Mouse (Mus musculus): ENCODE data around the gene Cic. TPM values are rescaled to one million over a fixed set of nuclear protein-coding genes. Genes with fewer than 3 reads are reported as not detected.

Cic gene
- polyA plus RNA-seq (2015; fragmentation: Nextera tagmentation; extraction: Ambion mirVana) = 42.2 and 48.0 TPM in 2 replicates

GRCm38 (mm10) chr7:25267301-25267750 is at the start of gene Cic:
Gene Cic (plus strand): TSS chr7:25267704.
- H3K27me3 ChIP-seq (replicated peaks; ENCODE audit: control insufficient read depth, insufficient read depth, low read length) = no peaks in the 10 kb centered on the region
- no peaks in the 10 kb centered on the region for H3K9me3 ChIP-seq (ENCODE audit: control insufficient read depth, low read length)
- peak within 1 kb of the TSS; percentile 84 for H3K4me3 ChIP-seq (replicated peaks; ENCODE audit: low read length)
- H3K4me1 ChIP-seq (replicated peaks; ENCODE audit: control insufficient read depth, insufficient read depth, low read length) = peaks cover 20% of the 10 kb centered on the region
- WGBS = under 1% methylated on average over 29 of the region's 29 CpGs
- peak within 1 kb of the TSS; percentile 79 for H3K4me2 ChIP-seq (ENCODE audit: low read length)
- H3K27ac ChIP-seq (ENCODE audit: low read length) = peak within 1 kb of the TSS; percentile 90
- H3K36me3 ChIP-seq (ENCODE audit: control insufficient read depth, insufficient read depth) = peaks cover 4% of the 10 kb centered on the region; the same call in 1 of the 2 replicates
- H3K9ac ChIP-seq (replicated peaks; ENCODE audit: low read depth, low read length) = peak within 1 kb of the TSS; percentile 76
- ATAC-seq = peak; percentile 83

- H3K27me3 ChIP-seq (replicated peaks; ENCODE audit: control insufficient read depth, insufficient read depth, low read length) = no peaks in the 10 kb centered on the region
- H3K9ac ChIP-seq (replicated peaks; ENCODE audit: low read depth, low read length) = peak overlapping the region; percentile 72
- H3K36me3 ChIP-seq (ENCODE audit: control insufficient read depth, insufficient read depth) = no peaks in the 10 kb centered on the region
- WGBS = under 1% methylated on average over 53 of the region's 53 CpGs
- H3K27ac ChIP-seq (ENCODE audit: low read length) = 0 out of 2 replicates have a peak overlapping the region, but pooled peaks have one; percentile 30
- no peak for ATAC-seq
- H3K4me2 ChIP-seq (ENCODE audit: low read length) = peak overlapping the region; percentile 92
- H3K4me1 ChIP-seq (replicated peaks; ENCODE audit: control insufficient read depth, insufficient read depth, low read length) = peaks cover 37% of the 10 kb centered on the region
- H3K9me3 ChIP-seq (ENCODE audit: control insufficient read depth, low read length) = no peaks in the 10 kb centered on the region
- peak overlapping the region; percentile 79 for H3K4me3 ChIP-seq (replicated peaks; ENCODE audit: low read length)
Measured at GRCm38 (mm10) chr7:25218705-25219415, 48.6 kb upstream of the Cic start.

- H3K4me3 ChIP-seq (replicated peaks; ENCODE audit: low read length) = peak overlapping the region; percentile 79
- H3K27me3 ChIP-seq (replicated peaks; ENCODE audit: control insufficient read depth, insufficient read depth, low read length) = no peaks in the 10 kb centered on the region
- H3K4me2 ChIP-seq (ENCODE audit: low read length) = peak overlapping the region; percentile 92
- ATAC-seq = peak; percentile 2; the same call in 1 of the 2 replicates
- H3K36me3 ChIP-seq (ENCODE audit: control insufficient read depth, insufficient read depth) = 0 out of 2 replicates have a peak, but pooled peaks cover 2% of the 10 kb centered on the region
- peak overlapping the region; percentile 24; the same call in 1 of the 2 replicates for H3K27ac ChIP-seq (ENCODE audit: low read length)
- WGBS = 0% methylated on average over 16 of the region's 16 CpGs
- H3K9ac ChIP-seq (replicated peaks; ENCODE audit: low read depth, low read length) = peak overlapping the region; percentile 72
- H3K9me3 ChIP-seq (ENCODE audit: control insufficient read depth, low read length) = no peaks in the 10 kb centered on the region
- H3K4me1 ChIP-seq (replicated peaks; ENCODE audit: control insufficient read depth, insufficient read depth, low read length) = peaks cover 37% of the 10 kb centered on the region
Measured at GRCm38 (mm10) chr7:25219416-25219750, 48.1 kb upstream of the Cic start.

- Histone ChIP-seq H3K4me2 (ENCODE audit: low read length) (peak overlapping the region; percentile 92), H3K36me3 (ENCODE audit: control insufficient read depth, insufficient read depth) (0 out of 2 replicates have a peak, but pooled peaks cover 2% of the 10 kb centered on the region), H3K9ac (replicated peaks; ENCODE audit: low read depth, low read length) (peak overlapping the region; percentile 72), H3K27ac (ENCODE audit: low read length) (peak overlapping the region; percentile 66), H3K27me3 (replicated peaks; ENCODE audit: control insufficient read depth, insufficient read depth, low read length) (no peaks in the 10 kb centered on the region), H3K4me3 (replicated peaks; ENCODE audit: low read length) (peak overlapping the region; percentile 79), H3K9me3 (ENCODE audit: control insufficient read depth, low read length) (no peaks in the 10 kb centered on the region), H3K4me1 (replicated peaks; ENCODE audit: control insufficient read depth, insufficient read depth, low read length) (peaks cover 37% of the 10 kb centered on the region)
- 3% methylated on average over 31 of the region's 31 CpGs for WGBS
- peak; percentile 61 for ATAC-seq
Measured at GRCm38 (mm10) chr7:25219756-25220456, 47.6 kb upstream of the Cic start.

GRCm38 (mm10) chr7:25220457-25221101 is 46.9 kb upstream of the Cic start, which contains the start of gene Dedd2:
Gene Dedd2 (minus strand): TSS chr7:25220615.
- Histone ChIP-seq H3K27ac (ENCODE audit: low read length) (peak within 1 kb of the TSS; percentile 86), H3K27me3 (replicated peaks; ENCODE audit: control insufficient read depth, insufficient read depth, low read length) (no peaks in the 10 kb centered on the region), H3K9ac (replicated peaks; ENCODE audit: low read depth, low read length) (peak within 1 kb of the TSS; percentile 72), H3K4me1 (replicated peaks; ENCODE audit: control insufficient read depth, insufficient read depth, low read length) (peaks cover 37% of the 10 kb centered on the region), H3K4me3 (replicated peaks; ENCODE audit: low read length) (peak within 1 kb of the TSS; percentile 79), H3K9me3 (ENCODE audit: control insufficient read depth, low read length) (no peaks in the 10 kb centered on the region), H3K36me3 (ENCODE audit: control insufficient read depth, insufficient read depth) (peaks cover 6% of the 10 kb centered on the region; the same call in 1 of the 2 replicates), H3K4me2 (ENCODE audit: low read length) (peak within 1 kb of the TSS; percentile 92)
- no peak for ATAC-seq
- 5% methylated on average over 20 of the region's 20 CpGs for WGBS

GRCm38 (mm10) chr7:25221102-25221883 is 46.2 kb upstream of the Cic start, which contains the start of gene Zfp526:
Gene Zfp526 (plus strand): TSS chr7:25221425.
- under 1% methylated on average over 44 of the region's 45 CpGs for WGBS
- ATAC-seq = peak; percentile 98
- Histone ChIP-seq H3K4me2 (ENCODE audit: low read length) (peak within 1 kb of the TSS; percentile 92), H3K9me3 (ENCODE audit: control insufficient read depth, low read length) (no peaks in the 10 kb centered on the region), H3K27me3 (replicated peaks; ENCODE audit: control insufficient read depth, insufficient read depth, low read length) (no peaks in the 10 kb centered on the region), H3K4me1 (replicated peaks; ENCODE audit: control insufficient read depth, insufficient read depth, low read length) (peaks cover 37% of the 10 kb centered on the region), H3K27ac (ENCODE audit: low read length) (peak within 1 kb of the TSS; percentile 86), H3K4me3 (replicated peaks; ENCODE audit: low read length) (peak within 1 kb of the TSS; percentile 79), H3K36me3 (ENCODE audit: control insufficient read depth, insufficient read depth) (peaks cover 11% of the 10 kb centered on the region; the same call in 1 of the 2 replicates), H3K9ac (replicated peaks; ENCODE audit: low read depth, low read length) (peak within 1 kb of the TSS; percentile 72)

GRCm38 (mm10) chr7:25222275-25222967 is 45.1 kb upstream of the Cic start:
- no peaks in the 10 kb centered on the region for H3K9me3 ChIP-seq (ENCODE audit: control insufficient read depth, low read length)
- no peak overlapping the region for H3K4me3 ChIP-seq (replicated peaks; ENCODE audit: low read length)
- peaks cover 14% of the 10 kb centered on the region; the same call in 1 of the 2 replicates for H3K36me3 ChIP-seq (ENCODE audit: control insufficient read depth, insufficient read depth)
- H3K4me2 ChIP-seq (ENCODE audit: low read length) = peak overlapping the region; percentile 92
- H3K27ac ChIP-seq (ENCODE audit: low read length) = no peak overlapping the region
- peaks cover 37% of the 10 kb centered on the region for H3K4me1 ChIP-seq (replicated peaks; ENCODE audit: control insufficient read depth, insufficient read depth, low read length)
- 84% methylated on average over 10 of the region's 10 CpGs for WGBS
- no peaks in the 10 kb centered on the region for H3K27me3 ChIP-seq (replicated peaks; ENCODE audit: control insufficient read depth, insufficient read depth, low read length)
- no peak for ATAC-seq
- no peak overlapping the region for H3K9ac ChIP-seq (replicated peaks; ENCODE audit: low read depth, low read length)
